Mouse (Mus musculus): ENCODE data around the gene Samd4. TPM values are rescaled to one million over a fixed set of nuclear protein-coding genes. Genes with fewer than 3 reads are reported as not detected.

The Samd4 gene
- polyA plus RNA-seq, 1 experiment from 2014 or later = 17.6 TPM

GRCm38 (mm10) chr14:47077576-47077970, 194.9 kb downstream of the Samd4 start:
- no peak overlapping the region for H3K9ac ChIP-seq
- H3K9me3 ChIP-seq (replicated peaks) = no peaks in the 10 kb centered on the region
- no peak for ATAC-seq (replicated peaks; ENCODE audit: insufficient number of reproducible peaks, insufficient read depth, low FRiP score, low read depth)
- 0 out of 2 replicates have a peak overlapping the region, but pooled peaks have one; percentile 22 for H3K4me2 ChIP-seq
- H3K36me3 ChIP-seq = peaks cover 14% of the 10 kb centered on the region
- H3K4me1 ChIP-seq (replicated peaks) = peaks cover 32% of the 10 kb centered on the region
- no peak overlapping the region for H3K4me3 ChIP-seq
- no peaks in the 10 kb centered on the region for H3K27me3 ChIP-seq
- H3K27ac ChIP-seq = peak overlapping the region; percentile 56
- WGBS = 77% methylated on average over 3 of the region's 3 CpGs

- H3K27ac ChIP-seq = no peak overlapping the region
- peaks cover 47% of the 10 kb centered on the region for H3K4me1 ChIP-seq (replicated peaks)
- H3K36me3 ChIP-seq = peaks cover 4% of the 10 kb centered on the region
- H3K27me3 ChIP-seq = no peaks in the 10 kb centered on the region
- H3K4me3 ChIP-seq = no peak overlapping the region
- 89% methylated on average over 7 of the region's 7 CpGs for WGBS
- H3K9ac ChIP-seq = no peak overlapping the region
- ATAC-seq (replicated peaks; ENCODE audit: insufficient number of reproducible peaks, insufficient read depth, low FRiP score, low read depth) = no peak
- no peaks in the 10 kb centered on the region for H3K9me3 ChIP-seq (replicated peaks)
- no peak overlapping the region for H3K4me2 ChIP-seq
Observed at GRCm38 (mm10) chr14:47079911-47080310, 197.3 kb downstream of the Samd4 start.

GRCm38 (mm10) chr14:47083311-47083710, 200.7 kb downstream of the Samd4 start:
- Histone ChIP-seq H3K27me3 (no peaks in the 10 kb centered on the region), H3K4me1 (replicated peaks) (peaks cover 53% of the 10 kb centered on the region), H3K36me3 (no peaks in the 10 kb centered on the region), H3K4me3 (no peak overlapping the region), H3K9ac (no peak overlapping the region), H3K4me2 (peak overlapping the region; percentile 37), H3K9me3 (replicated peaks) (no peaks in the 10 kb centered on the region), H3K27ac (peak overlapping the region; percentile 85)
- no peak for ATAC-seq (replicated peaks; ENCODE audit: insufficient number of reproducible peaks, insufficient read depth, low FRiP score, low read depth)
- 52% methylated on average over 9 of the region's 9 CpGs for WGBS

GRCm38 (mm10) chr14:47083838-47084237, 201.2 kb downstream of the Samd4 start:
- no peak overlapping the region for H3K9ac ChIP-seq
- H3K4me2 ChIP-seq = peak overlapping the region; percentile 37
- 43% methylated on average over 6 of the region's 6 CpGs for WGBS
- H3K27ac ChIP-seq = peak overlapping the region; percentile 85
- H3K4me1 ChIP-seq (replicated peaks) = peaks cover 54% of the 10 kb centered on the region
- ATAC-seq (replicated peaks; ENCODE audit: insufficient number of reproducible peaks, insufficient read depth, low FRiP score, low read depth) = peak; percentile 47; the same call in 1 of the 2 replicates
- H3K36me3 ChIP-seq = no peaks in the 10 kb centered on the region
- H3K4me3 ChIP-seq = no peak overlapping the region
- H3K27me3 ChIP-seq = no peaks in the 10 kb centered on the region
- no peaks in the 10 kb centered on the region for H3K9me3 ChIP-seq (replicated peaks)

GRCm38 (mm10) chr14:47084686-47085085, 202.0 kb downstream of the Samd4 start:
- no peaks in the 10 kb centered on the region for H3K9me3 ChIP-seq (replicated peaks)
- peaks cover 55% of the 10 kb centered on the region for H3K4me1 ChIP-seq (replicated peaks)
- H3K36me3 ChIP-seq = no peaks in the 10 kb centered on the region
- WGBS = 75% methylated on average over 2 of the region's 2 CpGs
- peak overlapping the region; percentile 85 for H3K27ac ChIP-seq
- H3K4me2 ChIP-seq = no peak overlapping the region
- ATAC-seq (replicated peaks; ENCODE audit: insufficient number of reproducible peaks, insufficient read depth, low FRiP score, low read depth) = no peak
- H3K4me3 ChIP-seq = no peak overlapping the region
- no peaks in the 10 kb centered on the region for H3K27me3 ChIP-seq
- H3K9ac ChIP-seq = 0 out of 2 replicates have a peak overlapping the region, but pooled peaks have one; percentile 17

- ATAC-seq (replicated peaks; ENCODE audit: insufficient number of reproducible peaks, insufficient read depth, low FRiP score, low read depth) = no peak
- H3K36me3 ChIP-seq = peaks cover 3% of the 10 kb centered on the region; the same call in 1 of the 2 replicates
- peak overlapping the region; percentile 77; the same call in 1 of the 2 replicates for H3K27ac ChIP-seq
- H3K4me1 ChIP-seq (replicated peaks) = peaks cover 60% of the 10 kb centered on the region
- no peak overlapping the region for H3K9ac ChIP-seq
- H3K27me3 ChIP-seq = no peaks in the 10 kb centered on the region
- H3K4me2 ChIP-seq = no peak overlapping the region
- no peak overlapping the region for H3K4me3 ChIP-seq
- H3K9me3 ChIP-seq (replicated peaks) = no peaks in the 10 kb centered on the region
- 60% methylated on average over 3 of the region's 3 CpGs for WGBS
Observed at GRCm38 (mm10) chr14:47086123-47086522, 203.5 kb downstream of the Samd4 start.

- WGBS = 3% methylated on average over 16 of the region's 16 CpGs
- peak overlapping the region; percentile 77 for H3K27ac ChIP-seq
- H3K9ac ChIP-seq = peak overlapping the region; percentile 44; the same call in 1 of the 2 replicates
- peaks cover 60% of the 10 kb centered on the region for H3K4me1 ChIP-seq (replicated peaks)
- H3K27me3 ChIP-seq = no peaks in the 10 kb centered on the region
- ATAC-seq (replicated peaks; ENCODE audit: insufficient number of reproducible peaks, insufficient read depth, low FRiP score, low read depth) = peak; percentile 37
- H3K36me3 ChIP-seq = peaks cover 9% of the 10 kb centered on the region; the same call in 1 of the 2 replicates
- peak overlapping the region; percentile 63 for H3K4me2 ChIP-seq
- H3K4me3 ChIP-seq = peak overlapping the region; percentile 32
- no peaks in the 10 kb centered on the region for H3K9me3 ChIP-seq (replicated peaks)
Observed at GRCm38 (mm10) chr14:47086743-47087142, 204.1 kb downstream of the Samd4 start.

GRCm38 (mm10) chr14:47087182-47087581, 204.5 kb downstream of the Samd4 start:
- Histone ChIP-seq H3K27me3 (no peaks in the 10 kb centered on the region), H3K36me3 (peaks cover 9% of the 10 kb centered on the region; the same call in 1 of the 2 replicates), H3K4me1 (replicated peaks) (peaks cover 59% of the 10 kb centered on the region), H3K9ac (no peak overlapping the region), H3K4me3 (peak overlapping the region; percentile 32), H3K9me3 (replicated peaks) (no peaks in the 10 kb centered on the region), H3K4me2 (peak overlapping the region; percentile 63), H3K27ac (peak overlapping the region; percentile 89)
- no peak; the same call in 1 of the 2 replicates for ATAC-seq (replicated peaks; ENCODE audit: insufficient number of reproducible peaks, insufficient read depth, low FRiP score, low read depth)
- WGBS = 29% methylated on average over 5 of the region's 5 CpGs

- peaks cover 53% of the 10 kb centered on the region for H3K4me1 ChIP-seq (replicated peaks)
- H3K9me3 ChIP-seq (replicated peaks) = no peaks in the 10 kb centered on the region
- H3K4me3 ChIP-seq = no peak overlapping the region
- H3K27me3 ChIP-seq = no peaks in the 10 kb centered on the region
- ATAC-seq (replicated peaks; ENCODE audit: insufficient number of reproducible peaks, insufficient read depth, low FRiP score, low read depth) = no peak
- H3K4me2 ChIP-seq = no peak overlapping the region
- peak overlapping the region; percentile 89 for H3K27ac ChIP-seq
- H3K9ac ChIP-seq = no peak overlapping the region
- WGBS = 74% methylated on average over 12 of the region's 12 CpGs
- peaks cover 9% of the 10 kb centered on the region; the same call in 1 of the 2 replicates for H3K36me3 ChIP-seq
Observed at GRCm38 (mm10) chr14:47087669-47088250, 205.1 kb downstream of the Samd4 start.

- ATAC-seq (replicated peaks; ENCODE audit: insufficient number of reproducible peaks, insufficient read depth, low FRiP score, low read depth) = no peak
- Histone ChIP-seq H3K36me3 (peaks cover 14% of the 10 kb centered on the region; the same call in 1 of the 2 replicates), H3K9me3 (replicated peaks) (no peaks in the 10 kb centered on the region), H3K4me2 (no peak overlapping the region), H3K4me3 (no peak overlapping the region), H3K4me1 (replicated peaks) (peaks cover 50% of the 10 kb centered on the region), H3K9ac (no peak overlapping the region), H3K27ac (peak overlapping the region; percentile 89), H3K27me3 (no peaks in the 10 kb centered on the region)
- 28% methylated on average over 1 of the region's 1 CpGs for WGBS
Observed at GRCm38 (mm10) chr14:47088339-47088738, 205.7 kb downstream of the Samd4 start.

GRCm38 (mm10) chr14:47089153-47089552, 206.5 kb downstream of the Samd4 start:
- Histone ChIP-seq H3K36me3 (peaks cover 18% of the 10 kb centered on the region; the same call in 1 of the 2 replicates), H3K27me3 (no peaks in the 10 kb centered on the region), H3K9me3 (replicated peaks) (no peaks in the 10 kb centered on the region), H3K27ac (peak overlapping the region; percentile 89), H3K4me1 (replicated peaks) (peaks cover 48% of the 10 kb centered on the region), H3K9ac (0 out of 2 replicates have a peak overlapping the region, but pooled peaks have one; percentile 10), H3K4me3 (no peak overlapping the region), H3K4me2 (peak overlapping the region; percentile 13)
- ATAC-seq (replicated peaks; ENCODE audit: insufficient number of reproducible peaks, insufficient read depth, low FRiP score, low read depth) = peak; percentile 68
- 36% methylated on average over 6 of the region's 6 CpGs for WGBS

GRCm38 (mm10) chr14:47091908-47092307, 209.3 kb downstream of the Samd4 start:
- Histone ChIP-seq H3K27me3 (no peaks in the 10 kb centered on the region), H3K4me3 (no peak overlapping the region), H3K36me3 (peaks cover 18% of the 10 kb centered on the region; the same call in 1 of the 2 replicates), H3K9me3 (replicated peaks) (no peaks in the 10 kb centered on the region), H3K4me2 (no peak overlapping the region), H3K27ac (no peak overlapping the region), H3K9ac (no peak overlapping the region), H3K4me1 (replicated peaks) (peaks cover 46% of the 10 kb centered on the region)
- ATAC-seq (replicated peaks; ENCODE audit: insufficient number of reproducible peaks, insufficient read depth, low FRiP score, low read depth) = no peak
- WGBS = 88% methylated on average over 6 of the region's 6 CpGs

Data from heart, embryonic 15.5 days (tissue).